Mouse (Mus musculus) CD4-positive helper T cell, adult 2 months (primary cell): ENCODE data around the gene Scgb3a1.
A peak's percentile ranks its signal among the peaks of the same experiment; 100 is the strongest.

Source experiments
- DNase-seq: peaks from one replicate; pipeline ENCODE4 v3.0.0-alpha.2; 2012; ENCODE audit warnings: low read depth, missing footprints, low spot score

Gene Scgb3a1

DNA sequence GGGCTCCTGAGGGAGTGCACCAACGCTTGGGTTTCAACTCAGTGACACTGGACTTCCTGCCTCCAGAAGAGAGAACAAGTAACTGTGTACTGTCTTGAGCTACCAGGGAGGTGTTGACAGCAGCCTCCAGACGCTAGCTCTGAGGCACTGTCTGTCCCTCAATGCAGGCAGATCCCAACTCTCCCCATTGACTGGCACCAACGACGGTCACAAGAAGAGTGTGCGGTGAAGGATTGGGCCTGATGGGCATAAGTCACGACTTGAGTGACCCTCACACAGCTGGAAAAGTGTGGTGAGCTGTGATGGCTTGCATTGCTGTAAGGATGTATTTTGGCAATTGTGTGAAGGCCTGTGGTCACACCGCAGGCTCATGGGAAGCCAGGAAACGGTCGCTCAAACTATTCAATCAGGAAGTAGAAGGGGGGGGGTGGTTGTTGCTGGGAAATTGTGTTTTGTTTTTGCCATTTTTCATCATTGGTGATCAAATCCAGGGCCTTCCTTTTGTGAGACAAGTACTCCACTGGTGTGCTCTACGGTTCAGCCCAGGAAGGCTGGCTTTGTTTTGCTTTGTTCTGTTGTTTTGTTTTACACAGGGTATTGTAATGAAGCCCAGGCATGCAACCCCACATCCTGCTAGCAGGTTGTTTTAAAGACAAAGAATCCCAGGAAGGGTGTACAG lies 4.5 kb upstream of the Scgb3a1 start:
- DNase-seq, result peak; percentile 47

GRCm38 (mm10) chr11:49659470-49659799 lies 4.0 kb upstream of the Scgb3a1 start:
- DNase-seq, result no peak

- DNase-seq, result no peak
These were observed 1.1 kb upstream of the Scgb3a1 start for GRCm38 (mm10) chr11:49662292-49662780.

DNA sequence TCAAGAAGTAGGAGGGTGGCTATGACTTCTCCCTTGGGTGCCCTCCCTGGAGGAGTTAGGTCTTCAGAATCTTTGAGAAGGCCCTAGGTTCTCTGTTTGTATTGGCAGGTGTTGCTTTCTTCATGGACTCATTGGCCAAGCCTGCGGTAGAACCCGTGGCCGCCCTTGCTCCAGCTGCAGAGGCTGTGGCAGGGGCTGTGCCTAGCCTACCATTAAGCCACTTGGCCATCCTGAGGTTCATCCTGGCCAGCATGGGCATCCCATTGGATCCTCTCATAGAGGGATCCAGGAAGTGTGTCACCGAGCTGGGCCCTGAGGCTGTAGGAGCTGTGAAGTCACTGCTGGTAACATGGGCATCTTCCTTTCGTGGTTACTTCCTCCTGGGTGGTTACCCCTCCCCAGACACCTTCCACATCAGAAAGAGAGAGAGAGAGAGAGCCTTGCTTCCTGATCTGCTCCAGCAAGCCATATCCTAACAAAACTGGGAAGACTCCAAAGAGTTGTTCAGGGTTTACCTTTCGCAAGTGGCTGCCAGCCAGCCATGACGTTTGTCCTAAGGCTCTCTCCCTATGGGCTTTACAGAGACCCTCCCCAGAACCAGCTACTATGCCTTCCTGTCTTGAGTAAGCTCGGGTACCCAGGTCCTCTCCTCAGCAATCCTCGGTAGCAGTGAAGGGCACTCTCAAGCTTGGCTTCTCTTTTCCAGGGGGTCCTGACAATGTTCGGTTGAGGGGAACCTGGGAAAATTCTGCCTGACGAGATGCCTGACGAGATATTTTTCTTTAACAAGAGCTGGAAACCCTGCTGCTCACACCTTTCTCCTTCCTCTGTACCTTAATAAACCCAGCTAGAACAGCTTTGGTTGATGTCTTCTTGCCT lies 1.1 kb downstream of the Scgb3a1 start:
- DNase-seq, result no peak

GRCm38 (mm10) chr11:49665462-49665861 lies 2.1 kb downstream of the Scgb3a1 start:
- DNase-seq, result peak; percentile 15

GRCm38 (mm10) chr11:49673433-49673832 lies 10.0 kb downstream of the Scgb3a1 start:
- no peak for DNase-seq

DNA sequence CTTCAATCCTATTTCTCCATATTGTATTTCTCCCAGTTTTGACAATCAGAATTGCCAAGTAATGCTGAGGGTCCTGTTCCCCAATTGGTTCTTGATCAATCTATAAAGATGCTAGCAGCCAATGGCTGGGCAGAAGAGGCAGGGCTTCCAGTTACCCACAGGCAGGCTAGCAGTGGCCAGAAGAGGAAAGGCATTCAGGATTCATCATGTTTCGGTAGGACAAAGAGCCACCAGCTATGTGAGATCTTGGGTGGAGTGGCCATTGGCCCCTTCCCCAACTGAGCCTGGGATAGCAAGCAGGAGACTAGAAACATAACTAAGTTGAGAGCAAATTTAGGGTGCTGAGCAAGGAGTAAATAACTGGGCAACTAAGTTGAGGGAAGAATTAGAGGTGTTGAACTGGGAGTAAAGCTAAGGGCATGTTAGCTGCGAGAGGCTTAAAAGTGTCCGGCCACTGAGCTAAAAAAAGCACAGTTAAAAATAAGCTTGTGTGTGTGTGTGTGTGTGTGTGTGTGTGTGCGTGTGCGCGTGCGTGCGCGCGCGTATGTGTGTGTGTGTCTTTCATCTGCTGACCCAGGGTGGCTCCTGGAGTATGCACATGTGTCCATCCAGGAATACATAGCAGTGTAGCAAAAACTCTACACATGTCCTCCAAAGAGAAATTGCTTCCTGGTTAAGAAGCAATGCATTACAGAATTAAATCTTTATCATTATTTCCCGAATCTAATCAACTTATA lies 21.0 kb downstream of the Scgb3a1 start:
- DNase-seq, result no peak

- no peak for DNase-seq
These were observed 31.6 kb downstream of the Scgb3a1 start for GRCm38 (mm10) chr11:49695013-49695412.

DNA sequence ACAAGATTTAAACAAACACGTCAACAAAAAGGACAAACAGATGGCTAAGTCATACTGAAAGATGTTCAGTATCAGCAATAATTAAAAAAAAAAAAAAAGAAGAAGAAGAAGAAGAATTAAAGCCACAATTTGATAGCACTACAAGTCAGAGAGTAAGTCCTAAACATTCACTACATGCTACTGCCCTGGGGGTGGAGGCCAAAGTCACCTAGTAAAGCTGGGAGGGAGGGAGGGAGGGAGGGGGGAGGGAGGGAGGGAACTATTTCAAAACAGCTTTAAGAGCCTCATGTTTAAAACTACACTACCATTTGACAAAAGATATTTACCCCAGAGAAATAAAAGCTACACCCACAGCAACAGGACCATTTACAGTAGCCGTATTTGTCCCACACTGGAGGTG lies 32.3 kb downstream of the Scgb3a1 start:
- DNase-seq, result no peak

- DNase-seq, result peak; percentile 39
These were observed 33.1 kb downstream of the Scgb3a1 start for GRCm38 (mm10) chr11:49696472-49696871.

DNA sequence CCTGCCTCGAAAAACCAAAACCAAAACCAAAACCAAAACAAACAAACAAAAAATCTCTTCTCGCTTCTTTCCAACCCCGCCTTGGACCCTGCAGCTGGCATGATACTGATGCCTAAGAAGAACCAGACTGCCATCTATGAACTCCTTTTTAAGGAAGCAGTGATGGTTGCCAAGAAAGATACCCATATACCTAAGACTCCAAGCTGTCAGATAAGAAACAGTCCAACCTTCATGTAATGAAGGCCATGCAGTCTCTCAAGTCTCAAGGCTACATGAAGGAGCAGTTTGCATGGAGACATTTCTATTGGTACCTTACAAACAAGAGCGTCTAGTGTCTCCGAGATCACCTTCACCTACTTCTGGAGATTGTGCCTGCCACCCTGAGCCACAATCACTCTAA lies 34.4 kb downstream of the Scgb3a1 start:
- DNase-seq, result no peak

DNA sequence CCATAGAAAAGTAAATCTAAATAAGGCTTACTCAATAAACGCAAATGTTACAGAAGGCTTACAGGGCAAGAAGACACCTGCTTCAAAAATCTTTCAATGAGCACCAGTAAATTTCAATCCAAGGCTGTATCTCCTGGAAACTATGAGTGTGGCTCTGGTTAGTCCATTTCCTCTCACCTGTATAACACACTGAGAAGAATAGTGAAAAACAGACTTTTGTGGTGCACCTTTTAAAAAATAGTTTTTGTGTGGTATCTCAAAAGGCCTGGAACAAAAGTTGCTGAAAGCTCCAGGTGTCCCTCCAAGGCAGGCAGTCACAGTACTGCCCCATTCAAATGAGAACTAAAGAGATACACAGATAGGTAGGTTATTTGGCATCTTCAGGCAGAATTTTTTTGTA lies 35.7 kb downstream of the Scgb3a1 start:
- no peak for DNase-seq

DNA sequence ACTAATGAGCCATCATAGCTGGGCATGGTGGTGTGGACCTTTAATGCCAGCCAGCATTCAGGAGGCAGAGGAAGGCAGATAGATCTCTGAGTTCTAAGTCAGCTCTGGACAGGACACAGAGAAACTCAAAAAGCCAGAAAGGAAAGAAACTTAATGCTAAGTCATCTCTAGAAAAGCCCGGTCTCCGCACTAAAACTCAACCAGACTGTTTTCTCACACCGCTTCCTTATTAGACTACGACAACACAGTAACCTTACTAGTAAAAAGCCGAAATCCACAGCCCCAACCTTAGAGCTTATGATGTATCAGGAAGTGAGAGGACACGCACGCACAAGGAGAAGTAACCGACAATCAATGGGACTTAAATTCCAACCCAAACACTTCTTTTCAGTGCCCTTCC lies 38.6 kb downstream of the Scgb3a1 start:
- DNase-seq, result no peak

DNA sequence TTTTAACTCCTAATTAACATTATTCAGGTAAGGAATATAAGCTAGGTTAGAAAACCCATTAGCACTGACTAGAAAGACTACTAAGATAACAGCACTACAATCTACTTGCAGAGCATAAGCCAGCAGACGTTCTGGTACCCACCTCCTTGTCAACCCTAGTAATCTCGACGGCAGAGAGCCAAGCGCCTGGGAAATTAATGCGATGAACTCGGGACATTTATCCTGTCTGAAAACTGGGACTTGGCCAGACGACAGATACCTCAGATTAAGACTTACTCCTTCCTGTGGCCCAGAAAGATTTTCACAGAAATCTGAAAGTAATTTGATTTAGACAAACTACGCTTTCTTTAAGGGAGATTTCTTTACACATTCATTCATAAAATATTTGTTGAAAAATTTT lies 41.4 kb downstream of the Scgb3a1 start:
- no peak for DNase-seq

DNA sequence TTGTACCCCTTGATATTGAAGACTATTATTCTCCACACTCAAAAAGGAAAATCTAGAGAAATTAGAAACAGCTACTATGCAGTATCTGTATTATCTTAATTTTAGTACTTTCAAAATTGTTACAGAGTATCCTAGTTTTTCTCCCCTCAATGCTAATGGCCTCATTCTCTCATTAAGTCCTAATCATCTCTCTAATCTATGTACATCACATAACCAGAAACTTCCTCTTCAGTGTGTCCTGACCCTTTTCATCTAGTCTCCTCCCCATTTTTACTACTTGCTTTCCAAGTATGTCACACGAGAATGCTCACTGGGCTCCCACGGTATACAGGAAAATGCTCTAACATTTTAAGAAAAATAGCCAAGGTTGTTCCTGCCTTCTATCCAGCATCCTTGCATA lies 44.4 kb downstream of the Scgb3a1 start:
- no peak for DNase-seq

- no peak for DNase-seq
These were observed 47.3 kb downstream of the Scgb3a1 start for GRCm38 (mm10) chr11:49710664-49711063.

DNA sequence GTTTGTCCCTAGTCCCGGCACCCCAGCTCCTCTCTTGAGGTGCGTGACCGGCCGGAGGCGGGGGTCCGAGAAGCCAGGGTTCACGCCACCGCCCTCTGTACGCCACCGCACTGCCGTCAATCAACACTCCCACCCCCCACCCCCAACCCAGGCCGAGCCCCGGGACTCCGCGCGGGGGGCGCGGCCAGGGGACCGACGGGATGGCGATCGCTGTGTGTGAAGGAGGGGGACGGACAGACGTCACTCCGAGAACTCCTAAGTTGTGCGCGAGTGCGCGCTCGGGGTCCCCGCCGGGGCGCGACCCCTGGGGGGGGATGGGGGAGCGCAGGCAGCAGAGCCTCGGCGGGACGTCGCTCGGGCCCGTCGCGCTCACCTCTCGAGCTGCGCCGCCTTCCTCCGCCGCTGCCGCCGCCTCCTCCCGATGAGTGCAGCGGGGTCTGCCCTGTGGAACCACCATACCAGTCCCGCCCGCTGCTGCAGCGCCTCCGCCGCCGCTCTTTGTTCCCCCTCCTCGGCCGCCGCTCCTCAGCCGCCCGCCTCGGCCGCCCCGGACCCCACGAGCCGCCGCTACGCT lies 48.7 kb downstream of the Scgb3a1 start:
- DNase-seq, result peak; percentile 64

- DNase-seq, result peak; percentile 99
These were observed 49.3 kb downstream of the Scgb3a1 start, which contains the start of gene Cnot6 for GRCm38 (mm10) chr11:49712555-49713335. Gene Cnot6 (minus strand): TSS chr11:49712723.

GRCm38 (mm10) chr11:49713336-49714334 lies 50.2 kb downstream of the Scgb3a1 start:
- DNase-seq, result no peak
